Mouse (Mus musculus) cerebellum, adult 11-12 months (tissue): ENCODE data around the gene Tctex1d1.

ENCODE experiments used
- DNase-seq: peaks from one replicate; pipeline ENCODE4 v3.0.0; 2022

Tctex1d1 gene

GRCm38 (mm10) chr4:102989391-102989790, 11.0 kb downstream of the Tctex1d1 start:
- DNase-seq = no peak

DNA sequence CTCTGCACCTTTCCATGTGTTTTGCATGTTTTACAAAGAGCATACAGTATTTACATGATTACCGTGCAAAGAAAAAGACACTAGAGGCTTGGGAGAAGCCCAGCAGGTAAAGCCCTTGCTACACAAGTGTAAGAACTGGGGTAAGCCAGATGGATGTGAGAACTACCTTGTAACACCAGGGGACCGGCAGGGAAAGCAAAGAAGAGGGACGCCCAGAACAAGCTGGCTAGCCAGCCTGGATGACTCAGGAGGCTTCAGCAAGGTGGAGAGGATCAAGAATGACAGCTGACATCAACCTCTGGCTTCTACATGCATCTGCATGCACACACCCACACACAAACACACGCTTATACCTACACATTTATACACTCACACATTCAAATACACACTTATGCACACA, 11.6 kb downstream of the Tctex1d1 start:
- DNase-seq = no peak

- DNase-seq = no peak
Measured at GRCm38 (mm10) chr4:102990595-102991340, 12.4 kb downstream of the Tctex1d1 start.

GRCm38 (mm10) chr4:102991685-102992084, 13.3 kb downstream of the Tctex1d1 start:
- DNase-seq = no peak

DNA sequence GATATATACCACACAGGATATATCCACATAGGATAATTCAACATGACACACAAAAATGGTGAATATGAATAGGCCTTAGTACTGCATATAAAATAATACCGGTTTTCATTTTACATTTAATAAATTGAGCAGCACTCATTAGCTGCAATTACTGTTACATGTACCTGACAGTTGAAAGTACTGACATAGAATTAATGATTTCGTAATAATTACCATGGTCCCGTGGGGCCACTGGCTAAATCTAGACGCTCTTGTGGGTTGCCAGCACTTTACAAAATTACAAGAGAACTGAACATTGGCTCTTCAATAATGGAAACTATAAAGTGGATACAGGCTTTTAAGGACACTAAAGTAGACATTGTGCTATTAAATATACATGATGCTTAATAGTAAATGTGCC, 26.3 kb downstream of the Tctex1d1 start:
- DNase-seq = no peak

DNA sequence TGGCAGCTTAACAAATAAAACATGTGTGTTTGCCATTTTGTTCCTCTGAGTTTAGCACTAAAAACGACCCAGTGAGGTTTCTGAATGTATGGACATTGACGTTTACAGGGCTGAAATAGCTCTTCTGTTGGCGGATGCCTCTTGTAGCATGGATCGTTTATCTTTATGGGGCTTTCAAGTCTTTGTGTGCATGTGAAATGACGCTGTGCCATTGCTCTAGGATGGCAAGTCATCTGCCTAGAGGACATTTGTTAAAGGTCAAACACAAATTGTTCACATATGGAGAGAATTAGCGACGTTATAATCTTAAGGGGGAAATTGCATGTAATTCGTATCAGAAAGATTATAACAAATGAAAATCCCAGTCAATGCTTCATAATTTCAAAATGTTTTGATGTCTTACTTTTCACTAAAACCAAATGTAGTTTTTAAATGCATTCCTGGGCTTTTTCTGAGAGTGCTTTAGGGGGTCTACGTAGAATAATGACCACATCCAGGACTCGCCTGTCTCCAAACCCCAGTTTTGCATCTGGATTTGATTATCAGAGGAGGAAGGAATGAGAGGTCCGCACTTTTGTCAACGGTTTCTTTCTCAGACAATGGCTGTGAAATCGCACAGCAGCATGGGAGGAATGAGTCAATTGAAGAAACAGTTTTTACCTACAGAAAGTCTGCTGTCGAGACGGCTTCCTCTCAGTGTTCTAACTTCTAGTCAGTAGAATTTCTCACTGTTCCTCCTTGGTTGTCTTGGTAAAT, 27.0 kb downstream of the Tctex1d1 start:
- no peak for DNase-seq

GRCm38 (mm10) chr4:103006266-103006665, 27.9 kb downstream of the Tctex1d1 start:
- DNase-seq = no peak

- no peak for DNase-seq
Measured at GRCm38 (mm10) chr4:103006943-103007418, 28.6 kb downstream of the Tctex1d1 start.

GRCm38 (mm10) chr4:103010734-103011133, 32.3 kb downstream of the Tctex1d1 start:
- no peak for DNase-seq

DNA sequence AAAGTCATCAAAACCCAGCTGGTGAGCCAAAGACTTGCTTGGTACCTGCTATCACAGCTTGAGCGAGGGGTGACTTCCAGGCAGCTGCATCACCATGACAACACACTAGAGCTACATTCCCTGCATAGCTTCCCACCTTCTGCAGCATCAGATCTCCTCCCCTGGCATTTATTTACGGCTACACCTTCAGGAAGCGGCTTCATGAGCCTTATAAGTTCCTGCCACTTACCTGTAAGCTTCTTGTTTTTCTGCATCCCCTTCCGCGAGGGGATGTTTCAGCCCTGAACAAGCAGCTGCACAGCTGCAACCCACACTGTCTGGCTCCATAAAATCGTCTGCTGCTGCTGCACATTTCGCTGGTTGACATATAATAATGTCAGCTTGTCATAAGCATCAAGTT, 33.4 kb downstream of the Tctex1d1 start:
- DNase-seq = no peak

DNA sequence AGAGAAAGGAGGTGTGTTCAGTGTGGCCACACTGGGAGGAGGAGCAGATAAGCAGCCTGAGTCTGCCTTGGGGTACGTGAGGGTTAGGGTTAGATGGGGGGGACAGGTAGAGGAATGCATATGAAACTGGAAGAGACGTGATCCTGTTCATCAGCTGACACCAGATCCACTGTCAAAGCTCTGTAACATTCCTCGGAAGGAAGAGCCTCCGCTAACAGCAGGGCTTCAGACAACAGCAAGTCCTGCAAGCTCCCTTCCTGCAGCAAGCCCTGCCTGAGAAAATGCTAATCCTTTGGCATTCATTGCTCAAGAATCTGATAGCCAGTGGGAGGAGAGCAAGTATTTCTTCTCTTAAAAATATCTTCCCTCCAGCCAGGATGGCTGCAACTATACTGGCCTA, 35.1 kb downstream of the Tctex1d1 start:
- DNase-seq = no peak

GRCm38 (mm10) chr4:103026621-103027020, 48.2 kb downstream of the Tctex1d1 start, which contains the start of gene Insl5:
Gene Insl5, minus strand, starts transcription at chr4:103026842.
- DNase-seq = no peak

GRCm38 (mm10) chr4:103027745-103028144, 49.3 kb downstream of the Tctex1d1 start:
- DNase-seq = no peak

- no peak for DNase-seq
Measured at GRCm38 (mm10) chr4:103028177-103029088, 50.0 kb downstream of the Tctex1d1 start.

DNA sequence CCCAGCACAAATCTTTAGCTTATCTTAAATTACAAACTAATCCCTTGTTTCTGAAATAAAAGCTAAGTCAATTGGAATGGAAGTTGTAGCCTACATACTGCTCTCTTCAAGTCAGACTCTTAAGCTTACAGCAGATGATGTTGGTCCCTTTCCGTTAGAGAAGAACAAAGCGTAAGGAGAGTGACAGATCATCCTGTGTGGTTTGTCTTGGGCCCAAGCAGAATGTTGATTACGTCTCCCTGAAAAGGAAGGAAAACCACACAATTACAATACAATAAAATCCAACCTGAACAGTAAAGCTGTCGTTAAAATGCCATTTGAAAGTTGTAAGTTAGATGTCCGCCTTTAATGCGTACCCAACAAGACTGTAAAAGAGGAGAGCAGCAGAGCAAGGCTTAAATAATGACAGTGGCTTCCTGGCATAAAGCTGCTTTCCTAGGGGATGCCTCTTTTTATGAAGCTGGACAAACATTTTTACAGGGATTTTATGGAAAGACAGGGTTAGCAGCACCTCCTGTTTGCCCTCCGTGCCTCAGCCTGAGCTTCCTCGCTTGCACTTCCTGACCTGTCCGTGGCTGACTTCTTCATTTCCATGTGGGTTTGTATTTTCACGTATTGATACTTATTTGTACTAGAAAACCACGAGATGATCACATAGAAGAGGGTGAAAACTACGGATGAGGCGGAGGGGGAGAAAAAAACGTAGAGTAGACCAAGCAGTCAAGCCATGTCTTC, 60.9 kb downstream of the Tctex1d1 start:
- DNase-seq = no peak

DNA sequence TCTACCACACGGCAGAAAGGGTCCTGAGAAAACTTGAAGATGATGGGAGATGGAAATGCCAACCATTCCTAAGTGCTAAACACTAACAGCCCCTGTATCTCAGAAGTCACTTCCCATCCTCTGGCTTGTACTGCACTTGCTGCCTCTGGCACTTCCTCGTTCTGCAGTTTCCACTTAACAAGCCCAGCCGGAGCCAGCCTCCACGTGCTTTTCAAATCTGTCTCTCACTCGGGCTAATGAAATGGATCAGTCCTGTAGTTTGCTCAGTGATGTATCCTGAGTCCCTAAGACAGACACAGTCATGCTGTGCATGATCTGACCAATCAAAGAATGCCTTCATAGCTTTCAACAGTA, 61.4 kb downstream of the Tctex1d1 start:
- no peak for DNase-seq

DNA sequence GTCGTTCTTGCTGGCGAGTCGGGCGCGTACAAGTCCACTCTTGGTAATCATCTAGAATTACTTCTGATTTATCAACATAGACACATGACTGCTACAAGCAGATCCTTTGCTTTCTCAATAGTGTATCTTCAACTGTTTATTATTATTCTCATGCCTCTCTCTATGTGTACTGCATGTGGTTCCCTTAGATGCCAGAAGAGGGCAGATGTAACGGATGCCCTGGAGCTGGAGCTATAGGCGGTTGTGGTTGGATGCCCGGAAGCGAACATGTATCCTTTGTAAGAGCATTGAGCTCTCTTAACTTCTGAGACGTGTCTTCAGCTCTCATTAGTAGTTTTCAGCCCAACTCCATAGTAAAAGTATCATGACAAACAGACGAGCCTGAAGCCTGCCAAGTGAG, 64.6 kb downstream of the Tctex1d1 start:
- no peak for DNase-seq

DNA sequence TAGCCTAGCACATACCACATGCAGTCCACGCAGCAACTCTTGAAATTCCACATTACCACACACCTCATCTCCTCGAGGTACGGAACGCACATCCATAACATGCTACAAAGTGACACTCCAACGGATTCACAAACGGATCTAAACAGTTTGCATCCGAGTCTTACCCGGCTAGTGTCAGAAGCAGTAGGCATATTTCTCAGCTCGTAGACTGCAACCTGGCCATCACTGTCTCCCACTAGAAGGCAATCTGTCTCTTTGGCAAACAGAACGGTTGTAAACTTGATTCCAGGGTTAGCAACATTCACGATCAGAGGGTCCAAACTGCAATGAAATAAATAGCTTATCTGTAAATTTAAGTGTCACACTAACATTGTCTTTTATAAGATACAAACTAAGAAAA, 69.6 kb downstream of the Tctex1d1 start:
- no peak for DNase-seq
